Mouse (Mus musculus) embryonic facial prominence, embryonic 13.5 days (tissue): Measurements from ENCODE around the gene Lzts2. TPM values are rescaled to one million over a fixed set of nuclear protein-coding genes. Genes with fewer than 3 reads are reported as not detected.

Experiments used
- ATAC-seq: fragments of 200-750 bp; cut with Nextera tagmentation; 2 replicates; pipeline ENCODE4 v1.8.0; 2017; ENCODE audit warnings: low read depth; ENCODE audit not compliant: insufficient number of reproducible peaks, insufficient read depth, low FRiP score, low TSS enrichment
- H3K27ac ChIP-seq: fragments of 300-500 bp; sonication (generic); 2 replicates; pipeline ENCODE4 v1.5.1; 2015; ENCODE audit warnings: moderate library complexity, mild to moderate bottlenecking, inconsistent platforms
- H3K27me3 ChIP-seq: fragments of 300-500 bp; sonication (generic); 2 replicates; pipeline ENCODE4 v1.6.1; 2015; ENCODE audit warnings: mild to moderate bottlenecking, inconsistent platforms
- H3K36me3 ChIP-seq: fragments of 300-500 bp; sonication (generic); 2 replicates; pipeline ENCODE4 v1.6.1; 2015; ENCODE audit warnings: mild to moderate bottlenecking, inconsistent platforms
- H3K4me1 ChIP-seq: fragments of 300-500 bp; sonication (generic); 2 replicates; pipeline ENCODE4 v1.6.1; 2015; ENCODE audit warnings: inconsistent platforms
- H3K4me2 ChIP-seq: fragments of 300-500 bp; sonication (generic); 2 replicates; pipeline ENCODE4 v1.6.1; 2015; ENCODE audit warnings: moderate library complexity, mild to moderate bottlenecking, inconsistent platforms
- H3K4me3 ChIP-seq: fragments of 300-500 bp; sonication (generic); 2 replicates; pipeline ENCODE4 v1.5.1; 2015; ENCODE audit warnings: mild to moderate bottlenecking, inconsistent platforms
- H3K9ac ChIP-seq: fragments of 300-500 bp; sonication (generic); 2 replicates; pipeline ENCODE4 v1.6.1; 2015; ENCODE audit warnings: mild to moderate bottlenecking, inconsistent platforms
- H3K9me3 ChIP-seq: fragments of 300-500 bp; sonication (generic); 2 replicates; pipeline ENCODE4 v1.6.1; 2016; ENCODE audit warnings: inconsistent platforms
- WGBS: fragments of 180-500 bp; shearing (Covaris S2); methylation state at CpG from one replicate; pipeline ENCODE4 v1.1.7; 2015; ENCODE audit warnings: mixed read lengths; 5-methylcytosine and 5-hydroxymethylcytosine counted together
- polyA plus RNA-seq: library from polyadenylated mRNA; unstranded; fragments of >200 nt; fragmentation: Nextera tagmentation; extraction: Ambion mirVana; gene quantifications from 2 replicates; pipeline ENCODE4 v1.2.1, GENCODE M21; 2015

Lzts2 gene
- polyA plus RNA-seq, 1 experiment from 2014 or later: 73.3 TPM

DNA sequence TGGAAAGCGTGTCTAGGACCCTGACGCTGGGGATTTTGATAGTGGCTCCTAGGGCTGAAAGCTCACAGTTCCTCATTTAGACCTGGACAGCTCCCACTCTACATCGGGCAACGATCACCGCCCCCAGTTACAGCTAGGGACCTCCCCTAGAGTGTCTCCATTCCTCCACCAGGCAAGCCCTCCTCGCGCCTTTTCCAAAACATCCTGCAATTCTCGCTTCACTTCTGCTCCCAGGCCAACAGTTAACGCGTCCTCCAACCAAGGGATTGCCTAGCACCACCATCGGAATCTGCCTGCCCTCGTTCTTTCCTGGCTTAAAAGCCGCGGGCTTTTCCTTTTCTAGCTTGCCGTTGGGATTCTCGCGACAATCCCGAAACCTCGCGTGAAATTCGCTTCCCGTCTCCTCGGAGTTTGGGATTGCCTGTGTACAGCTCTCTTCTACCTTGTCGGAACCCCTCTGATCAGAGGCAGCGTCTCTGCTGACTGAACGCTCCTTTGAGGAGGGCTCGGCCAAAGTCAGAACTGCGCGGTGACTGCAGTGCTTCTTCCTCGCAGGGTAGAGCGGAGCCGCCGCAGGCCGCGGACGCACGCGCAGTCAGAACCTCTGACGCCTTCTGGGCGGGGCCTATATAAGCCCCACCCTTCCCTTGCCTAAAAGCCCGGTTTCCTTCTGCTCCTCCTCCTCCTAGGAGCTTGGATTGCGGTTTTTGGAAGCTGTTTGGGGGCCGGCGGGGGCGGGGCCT is 60.5 kb downstream of the Lzts2 start, which contains the start of gene Kazald1:
Kazald1 (plus strand) TSS at position 662 of the 743 bp plus-strand sequence.
- H3K4me1 ChIP-seq: peaks cover 48% of the 10 kb centered on the region
- peak; percentile 84 for ATAC-seq

DNA sequence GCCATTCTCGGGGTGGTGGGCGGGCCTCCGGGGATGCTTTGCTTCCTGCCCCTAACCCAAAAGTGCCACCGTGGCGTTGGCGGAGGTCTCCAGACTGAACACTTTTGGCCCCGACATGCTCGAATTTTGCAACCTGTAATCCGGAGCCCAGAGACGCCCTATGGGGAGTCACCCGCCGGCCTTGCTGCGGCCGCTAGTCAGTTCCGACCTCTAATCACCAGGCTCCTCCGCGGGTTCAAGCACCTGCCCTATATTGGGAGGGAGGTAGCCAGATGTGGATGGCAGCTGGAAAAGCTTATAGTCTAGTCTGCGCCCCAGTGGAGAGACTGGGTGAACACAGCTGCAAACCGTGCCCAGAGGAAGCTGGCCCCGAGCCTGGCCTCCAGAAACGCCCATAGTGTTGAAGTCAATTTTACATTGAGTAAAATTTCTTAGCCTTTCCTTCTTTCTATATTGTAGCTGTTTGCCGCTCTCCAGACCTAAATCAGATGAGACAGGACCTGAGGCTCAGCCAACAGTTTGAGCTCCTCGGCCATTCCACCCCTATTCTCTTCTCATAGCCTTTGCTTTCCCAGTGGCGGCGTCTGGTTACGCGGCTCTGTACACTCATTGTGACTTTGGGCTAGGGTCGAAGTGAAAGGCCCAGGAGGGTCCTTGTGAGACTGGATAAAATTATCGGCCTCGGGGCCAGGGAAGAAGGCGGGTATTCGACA is 61.3 kb downstream of the Lzts2 start:
- Histone ChIP-seq H3K4me2 (peak overlapping the region; percentile 94), H3K4me1 (peaks cover 56% of the 10 kb centered on the region), H3K36me3 (no peaks in the 10 kb centered on the region), H3K4me3 (peak overlapping the region; percentile 66), H3K27me3 (peaks cover 61% of the 10 kb centered on the region), H3K9ac (peak overlapping the region; percentile 89), H3K9me3 (no peaks in the 10 kb centered on the region), H3K27ac (peak overlapping the region; percentile 97)
- ATAC-seq: no peak; the same call in none of the 2 replicates
- WGBS: 2% methylated on average over 32 of the region's 32 CpGs

More for the DNA sequence above, 60.5 kb downstream of the Lzts2 start, which contains the start of gene Kazald1:
- Histone ChIP-seq H3K4me3 (peak within 1 kb of the TSS; percentile 66), H3K9me3 (no peaks in the 10 kb centered on the region), H3K36me3 (no peaks in the 10 kb centered on the region), H3K9ac (peak within 1 kb of the TSS; percentile 89), H3K27ac (peak within 1 kb of the TSS; percentile 97), H3K4me2 (peak within 1 kb of the TSS; percentile 94), H3K27me3 (peaks cover 58% of the 10 kb centered on the region)
- WGBS: under 1% methylated on average over 45 of the region's 45 CpGs

DNA sequence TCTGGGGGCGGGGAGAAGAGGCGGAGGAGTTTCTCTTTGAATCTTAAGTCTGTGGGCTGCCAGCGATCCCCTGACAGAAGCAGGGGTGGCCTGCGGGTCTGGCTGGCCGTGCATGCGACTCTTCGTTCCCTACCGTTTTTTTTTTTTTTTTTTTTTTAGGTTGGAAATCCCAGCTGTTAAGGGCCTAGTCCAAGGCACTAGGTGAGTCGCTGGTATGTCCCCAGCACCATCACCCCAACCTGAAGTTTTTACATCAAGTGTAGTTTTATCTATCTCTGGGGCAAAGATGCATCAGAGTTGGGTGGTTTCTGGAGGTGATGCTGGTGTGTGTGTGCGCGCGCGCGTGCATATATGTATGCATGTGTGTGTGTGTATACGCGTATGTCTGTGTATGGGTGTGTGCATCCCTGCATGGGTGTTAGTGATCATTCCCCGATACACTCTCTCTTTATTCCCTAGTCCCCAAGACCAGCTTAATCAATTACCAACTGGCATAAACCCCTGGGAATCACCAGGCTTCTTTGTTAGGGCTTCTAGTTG is 61.9 kb downstream of the Lzts2 start:
- H3K36me3 ChIP-seq: no peaks in the 10 kb centered on the region
- H3K4me2 ChIP-seq: peak overlapping the region; percentile 94
- no peaks in the 10 kb centered on the region for H3K9me3 ChIP-seq
- WGBS: 8% methylated on average over 17 of the region's 17 CpGs
- no peak for ATAC-seq
- peaks cover 62% of the 10 kb centered on the region for H3K4me1 ChIP-seq
- H3K27ac ChIP-seq: peak overlapping the region; percentile 97
- peak overlapping the region; percentile 89 for H3K9ac ChIP-seq
- peaks cover 65% of the 10 kb centered on the region for H3K27me3 ChIP-seq
- H3K4me3 ChIP-seq: peak overlapping the region; percentile 66

Other genes with a start within 250 kb of the Lzts2 start
- 30.2 and 37.0 TPM in 2 replicates for gene Slf2, start 83.3 kb upstream of the Lzts2 start, polyA plus RNA-seq
- gene Sema4g, start 25.3 kb upstream of the Lzts2 start, polyA plus RNA-seq: 7.1 and 7.6 TPM in 2 replicates
- gene Twnk, start 8.8 kb upstream of the Lzts2 start, polyA plus RNA-seq: 27.0 and 28.5 TPM in 2 replicates
- gene Mrpl43, start 8.0 kb upstream of the Lzts2 start, polyA plus RNA-seq: 72.6 and 81.2 TPM in 2 replicates
- 0.47 and 0.51 TPM in 2 replicates for gene Pdzd7, start 31.3 kb downstream of the Lzts2 start, polyA plus RNA-seq
- gene Sfxn3, start 33.1 kb downstream of the Lzts2 start, polyA plus RNA-seq: 32.3 and 32.5 TPM in 2 replicates
- gene Kazald1, start 60.8 kb downstream of the Lzts2 start, polyA plus RNA-seq: 17.7 and 29.4 TPM in 2 replicates
- 0.25 and 1.5 TPM in 2 replicates for gene Tlx1, start 136.3 kb downstream of the Lzts2 start, polyA plus RNA-seq
- gene Lbx1, start 221.4 kb downstream of the Lzts2 start, polyA plus RNA-seq: 0.17 and 0.27 TPM in 2 replicates